Mouse (Mus musculus) leukemia stem cell, adult 10-12 weeks (primary cell): ENCODE data around the gene Cyp2c38. TPM values are rescaled to one million over a fixed set of nuclear protein-coding genes. Genes with fewer than 3 reads are reported as not detected.

Experiments
- polyA plus RNA-seq: library from polyadenylated mRNA; stranded (reverse); fragments of >175 nt; gene quantifications from 2 replicates; pipeline ENCODE4 v1.2.3, GENCODE M21; 2012; ENCODE audit warnings: low replicate concordance

Cyp2c38 gene
- not detected in 2 replicates for polyA plus RNA-seq

DNA sequence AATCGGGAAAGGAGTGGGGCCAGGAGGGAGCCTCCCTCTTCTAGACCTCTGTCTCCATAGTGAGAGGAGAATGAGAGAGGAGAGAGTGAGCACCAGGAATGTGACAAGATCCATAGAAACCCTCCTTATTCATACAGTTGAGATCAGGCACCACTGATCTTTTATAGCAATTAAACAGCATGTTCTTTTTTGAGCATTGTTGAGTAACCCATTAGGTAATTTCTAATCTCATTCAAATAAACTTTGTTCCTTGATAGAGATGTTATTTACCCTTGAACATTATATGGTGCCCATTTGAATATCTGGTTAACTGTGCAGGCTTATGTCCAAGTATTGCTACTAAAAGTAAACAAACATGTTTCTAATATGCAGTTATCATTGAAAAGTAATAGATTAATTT lies at the start of gene Cyp2c38:
Cyp2c38 (minus strand) TSS at position 135 of the 400 bp plus-strand sequence.

DNA sequence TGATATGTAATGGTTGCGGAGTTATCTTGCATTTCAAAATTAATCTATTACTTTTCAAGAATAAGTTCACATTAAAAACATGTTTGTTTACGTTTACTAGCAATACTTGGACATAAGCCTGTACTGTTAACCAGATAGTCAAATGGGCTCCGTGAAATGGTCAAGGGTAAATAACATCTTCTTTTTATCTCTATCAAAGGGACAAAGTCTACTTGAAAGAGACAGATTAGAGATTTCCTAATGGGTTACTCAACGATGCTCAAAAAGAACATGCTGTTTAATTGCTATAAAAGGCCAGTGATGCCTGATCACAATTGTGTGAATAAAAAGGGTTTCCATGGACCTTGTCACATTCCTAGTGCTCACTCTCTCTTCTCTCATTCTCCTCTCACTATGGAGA lies 47.7 kb upstream of the Cyp2c38 start, which contains the start of gene Cyp2c39:
Cyp2c39 (plus strand) TSS at position 329 of the 400 bp plus-strand sequence.

Other genes starting within 250 kb of the Cyp2c38 start
- gene Cyp2c29, start 193.7 kb downstream of the Cyp2c38 start, polyA plus RNA-seq, result not detected in 2 replicates
- gene Cyp2c39, start 47.8 kb upstream of the Cyp2c38 start, polyA plus RNA-seq, result not detected in 2 replicates
- not detected in 2 replicates for gene Cyp2c67, start 186.0 kb upstream of the Cyp2c38 start, polyA plus RNA-seq